Mouse (Mus musculus) liver (tissue): ENCODE measurements around the gene Ino80b.

ENCODE experiments used
- DNase-seq: peaks from one replicate; pipeline ENCODE4 v3.0.0-alpha.2; 2020; ENCODE audit warnings: mixed read lengths

Gene Ino80b

GRCm38 (mm10) chr6:83116373-83117164, 8.7 kb downstream of the Ino80b start:
- no peak for DNase-seq

- DNase-seq = no peak
These were observed 9.4 kb downstream of the Ino80b start for GRCm38 (mm10) chr6:83115682-83116372.

- DNase-seq = peak; percentile 96
These were observed 10.1 kb downstream of the Ino80b start, which contains the start of gene Mogs for GRCm38 (mm10) chr6:83115011-83115671. Gene Mogs (plus strand): TSS chr6:83115496.

- no peak for DNase-seq
These were observed 13.6 kb downstream of the Ino80b start for GRCm38 (mm10) chr6:83111510-83112136.

GRCm38 (mm10) chr6:83108762-83109668, 16.2 kb downstream of the Ino80b start, which contains the start of gene Mrpl53:
Gene Mrpl53 (plus strand): TSS chr6:83109040.
- peak; percentile 80 for DNase-seq

GRCm38 (mm10) chr6:83107566-83108400, 17.4 kb downstream of the Ino80b start:
- peak; percentile 91 for DNase-seq

- DNase-seq = no peak
These were observed 21.1 kb downstream of the Ino80b start for GRCm38 (mm10) chr6:83104158-83104557.

- DNase-seq = no peak
These were observed 22.0 kb downstream of the Ino80b start for GRCm38 (mm10) chr6:83103130-83103650.

- peak; percentile 87 for DNase-seq
These were observed 23.3 kb downstream of the Ino80b start for GRCm38 (mm10) chr6:83101688-83102556.

- DNase-seq = peak; percentile 89
These were observed 23.9 kb downstream of the Ino80b start, which contains the start of the genes Ccdc142 and Gm42688 for GRCm38 (mm10) chr6:83101316-83101687. Gene Ccdc142 (plus strand): TSS chr6:83101601. Gene Gm42688 (plus strand): TSS chr6:83101617.

GRCm38 (mm10) chr6:83098411-83098810, 26.8 kb downstream of the Ino80b start:
- DNase-seq = no peak

GRCm38 (mm10) chr6:83095968-83096367, 29.3 kb downstream of the Ino80b start:
- DNase-seq = no peak

- no peak for DNase-seq
These were observed 32.7 kb downstream of the Ino80b start for GRCm38 (mm10) chr6:83092416-83093127.

GRCm38 (mm10) chr6:83087926-83088260, 37.3 kb downstream of the Ino80b start:
- no peak for DNase-seq

- DNase-seq = no peak
These were observed 37.9 kb downstream of the Ino80b start for GRCm38 (mm10) chr6:83087205-83087925.

GRCm38 (mm10) chr6:83086121-83087035, 38.9 kb downstream of the Ino80b start, which contains the start of gene Lbx2:
Gene Lbx2 (plus strand): TSS chr6:83086367.
- DNase-seq = no peak

- DNase-seq = no peak
These were observed 40.8 kb downstream of the Ino80b start for GRCm38 (mm10) chr6:83084477-83084876.
